Mouse (Mus musculus) liver, embryonic 15.5 days (tissue): Measurements from ENCODE around the gene Mavs. TPM values are rescaled to one million over a fixed set of nuclear protein-coding genes. Genes with fewer than 3 reads are reported as not detected.

ENCODE experiments used
- ATAC-seq: fragments of 200-750 bp; cut with Nextera tagmentation; 2 replicates; pipeline ENCODE4 v1.8.0; 2017; ENCODE audit warnings: moderate number of reproducible peaks, mild to moderate bottlenecking, moderate library complexity; ENCODE audit not compliant: insufficient read depth
- H3K27ac ChIP-seq: fragments of 300-500 bp; sonication (generic); replicated peaks from 2 replicates; pipeline ENCODE4 v1.5.1; 2015; ENCODE audit warnings: mild to moderate bottlenecking, inconsistent platforms
- H3K27me3 ChIP-seq: fragments of 300-500 bp; sonication (generic); 2 replicates; pipeline ENCODE4 v1.6.1; 2015; ENCODE audit warnings: mild to moderate bottlenecking, inconsistent platforms
- H3K36me3 ChIP-seq: fragments of 300-500 bp; sonication (generic); replicated peaks from 2 replicates; pipeline ENCODE4 v1.6.1; 2015; ENCODE audit warnings: moderate library complexity, mild to moderate bottlenecking, inconsistent platforms
- H3K4me1 ChIP-seq: fragments of 300-500 bp; sonication (generic); replicated peaks from 2 replicates; pipeline ENCODE4 v1.6.1; 2015; ENCODE audit warnings: inconsistent platforms
- H3K4me2 ChIP-seq: fragments of 300-500 bp; sonication (generic); 2 replicates; pipeline ENCODE4 v1.6.1; 2015; ENCODE audit warnings: moderate library complexity, mild to moderate bottlenecking, inconsistent platforms
- H3K4me3 ChIP-seq: fragments of 300-500 bp; sonication (generic); replicated peaks from 2 replicates; pipeline ENCODE4 v1.5.1; 2015; ENCODE audit warnings: mild to moderate bottlenecking, inconsistent platforms
- H3K9ac ChIP-seq: fragments of 300-500 bp; sonication (generic); 2 replicates; pipeline ENCODE4 v1.6.1; 2015; ENCODE audit warnings: moderate library complexity, mild to moderate bottlenecking, inconsistent platforms
- H3K9me3 ChIP-seq: fragments of 300-500 bp; sonication (generic); replicated peaks from 2 replicates; pipeline ENCODE4 v1.6.1; 2016; ENCODE audit warnings: inconsistent platforms
- WGBS: fragments of 180-500 bp; shearing (Covaris S2); methylation state at CpG from one replicate; pipeline ENCODE4 v1.1.7; 2015; ENCODE audit warnings: mixed read lengths; ENCODE audit not compliant: insufficient replicate concordance; 5-methylcytosine and 5-hydroxymethylcytosine counted together
- polyA plus RNA-seq: library from polyadenylated mRNA; unstranded; fragments of >200 nt; fragmentation: Nextera tagmentation; extraction: Ambion mirVana; gene quantifications from 2 replicates; pipeline ENCODE4 v1.2.1, GENCODE M21; 2015

Gene Mavs
- polyA plus RNA-seq, 1 experiment from 2014 or later: 29.8 TPM

DNA sequence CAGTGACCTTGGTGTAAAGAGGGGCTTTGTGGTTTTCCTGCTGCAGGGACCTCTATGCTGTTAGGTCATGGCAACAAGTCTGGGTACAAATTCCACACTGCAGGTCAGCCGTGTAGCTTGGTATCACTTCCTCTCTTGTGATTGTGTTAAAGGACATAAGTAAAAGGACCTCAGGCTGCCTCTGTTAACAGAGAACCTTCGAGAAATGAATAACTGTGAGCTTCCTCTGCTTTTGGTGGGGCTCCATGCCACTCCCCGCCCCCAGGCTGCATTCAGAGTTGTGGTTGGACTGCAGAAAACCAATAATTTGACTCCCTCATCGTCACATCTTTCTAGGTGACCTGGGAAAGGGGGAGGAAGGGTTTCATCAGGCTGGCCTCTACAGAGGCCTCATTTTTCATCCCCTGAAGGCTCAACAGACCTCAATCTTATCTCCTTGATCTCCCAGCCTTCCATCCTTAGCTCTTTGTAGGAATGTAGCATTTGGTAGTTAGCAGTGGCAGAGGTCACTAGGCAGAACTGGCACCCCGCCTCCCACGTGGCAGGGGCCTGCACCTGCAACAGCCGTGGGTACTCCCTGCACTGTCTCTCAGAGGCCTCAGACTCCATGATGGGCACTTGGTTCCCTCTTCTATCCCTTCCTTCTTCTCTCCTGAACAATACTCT, 1.2 kb downstream of the Mavs start:
- Histone ChIP-seq H3K4me2 (peak overlapping the region; percentile 85), H3K36me3 (peaks cover 44% of the 10 kb centered on the region), H3K9me3 (no peaks in the 10 kb centered on the region), H3K9ac (peak overlapping the region; percentile 89), H3K27me3 (no peaks in the 10 kb centered on the region), H3K4me3 (peak overlapping the region; percentile 76), H3K4me1 (peaks cover 68% of the 10 kb centered on the region), H3K27ac (peak overlapping the region; percentile 96)
- ATAC-seq: no peak
- WGBS: 34% methylated on average over 7 of the region's 7 CpGs

- no peak overlapping the region for H3K4me2 ChIP-seq
- H3K27me3 ChIP-seq: no peaks in the 10 kb centered on the region
- peaks cover 96% of the 10 kb centered on the region for H3K36me3 ChIP-seq
- H3K4me1 ChIP-seq: peaks cover 52% of the 10 kb centered on the region
- H3K4me3 ChIP-seq: no peak overlapping the region
- H3K9me3 ChIP-seq: no peaks in the 10 kb centered on the region
- H3K27ac ChIP-seq: peak overlapping the region; percentile 38; the same call in 1 of the 2 replicates
- no peak overlapping the region for H3K9ac ChIP-seq
- no peak for ATAC-seq
Measured at GRCm38 (mm10) chr2:131242180-131242579, 8.3 kb downstream of the Mavs start.

GRCm38 (mm10) chr2:131242929-131243328, 9.1 kb downstream of the Mavs start:
- H3K36me3 ChIP-seq: peaks cover 96% of the 10 kb centered on the region
- no peaks in the 10 kb centered on the region for H3K27me3 ChIP-seq
- H3K4me3 ChIP-seq: no peak overlapping the region
- no peak overlapping the region for H3K4me2 ChIP-seq
- no peak overlapping the region for H3K9ac ChIP-seq
- WGBS: 28% methylated on average over 7 of the region's 7 CpGs
- peak overlapping the region; percentile 3 for H3K27ac ChIP-seq
- H3K9me3 ChIP-seq: no peaks in the 10 kb centered on the region
- H3K4me1 ChIP-seq: peaks cover 52% of the 10 kb centered on the region
- peak; percentile 30; the same call in 1 of the 2 replicates for ATAC-seq

- Histone ChIP-seq H3K4me3 (peak overlapping the region; percentile 9; the same call in 1 of the 2 replicates), H3K27me3 (no peaks in the 10 kb centered on the region), H3K36me3 (peaks cover 8% of the 10 kb centered on the region; the same call in 1 of the 2 replicates), H3K27ac (peak overlapping the region; percentile 70), H3K4me1 (peaks cover 66% of the 10 kb centered on the region), H3K9me3 (no peaks in the 10 kb centered on the region), H3K9ac (no peak overlapping the region), H3K4me2 (peak overlapping the region; percentile 36)
- 4% methylated on average over 7 of the region's 7 CpGs for WGBS
- peak; percentile 89 for ATAC-seq
Measured at GRCm38 (mm10) chr2:131253681-131254328, 19.9 kb downstream of the Mavs start.

- peaks cover 3% of the 10 kb centered on the region; the same call in 1 of the 2 replicates for H3K36me3 ChIP-seq
- H3K4me2 ChIP-seq: peak overlapping the region; percentile 36
- H3K4me1 ChIP-seq: peaks cover 66% of the 10 kb centered on the region
- no peaks in the 10 kb centered on the region for H3K9me3 ChIP-seq
- peak overlapping the region; percentile 9; the same call in 1 of the 2 replicates for H3K4me3 ChIP-seq
- ATAC-seq: no peak
- no peak overlapping the region for H3K9ac ChIP-seq
- peak overlapping the region; percentile 70 for H3K27ac ChIP-seq
- H3K27me3 ChIP-seq: no peaks in the 10 kb centered on the region
- WGBS: 49% methylated on average over 2 of the region's 2 CpGs
Measured at GRCm38 (mm10) chr2:131254329-131254713, 20.5 kb downstream of the Mavs start.

- Histone ChIP-seq H3K9me3 (no peaks in the 10 kb centered on the region), H3K9ac (no peak overlapping the region), H3K36me3 (no peaks in the 10 kb centered on the region), H3K27me3 (no peaks in the 10 kb centered on the region), H3K4me3 (no peak overlapping the region), H3K27ac (no peak overlapping the region), H3K4me1 (peaks cover 78% of the 10 kb centered on the region), H3K4me2 (no peak overlapping the region)
- WGBS: 50% methylated on average over 3 of the region's 3 CpGs
- no peak for ATAC-seq
Measured at GRCm38 (mm10) chr2:131255738-131256137, 21.9 kb downstream of the Mavs start.

GRCm38 (mm10) chr2:131258693-131259092, 24.8 kb downstream of the Mavs start:
- no peak overlapping the region for H3K4me2 ChIP-seq
- no peak overlapping the region for H3K4me3 ChIP-seq
- no peaks in the 10 kb centered on the region for H3K27me3 ChIP-seq
- no peak overlapping the region for H3K9ac ChIP-seq
- peaks cover 80% of the 10 kb centered on the region for H3K4me1 ChIP-seq
- ATAC-seq: no peak
- H3K36me3 ChIP-seq: no peaks in the 10 kb centered on the region
- 0 out of 2 replicates have a peak overlapping the region, but pooled peaks have one; percentile 35 for H3K27ac ChIP-seq
- H3K9me3 ChIP-seq: no peaks in the 10 kb centered on the region
- WGBS: 64% methylated on average over 8 of the region's 8 CpGs

DNA sequence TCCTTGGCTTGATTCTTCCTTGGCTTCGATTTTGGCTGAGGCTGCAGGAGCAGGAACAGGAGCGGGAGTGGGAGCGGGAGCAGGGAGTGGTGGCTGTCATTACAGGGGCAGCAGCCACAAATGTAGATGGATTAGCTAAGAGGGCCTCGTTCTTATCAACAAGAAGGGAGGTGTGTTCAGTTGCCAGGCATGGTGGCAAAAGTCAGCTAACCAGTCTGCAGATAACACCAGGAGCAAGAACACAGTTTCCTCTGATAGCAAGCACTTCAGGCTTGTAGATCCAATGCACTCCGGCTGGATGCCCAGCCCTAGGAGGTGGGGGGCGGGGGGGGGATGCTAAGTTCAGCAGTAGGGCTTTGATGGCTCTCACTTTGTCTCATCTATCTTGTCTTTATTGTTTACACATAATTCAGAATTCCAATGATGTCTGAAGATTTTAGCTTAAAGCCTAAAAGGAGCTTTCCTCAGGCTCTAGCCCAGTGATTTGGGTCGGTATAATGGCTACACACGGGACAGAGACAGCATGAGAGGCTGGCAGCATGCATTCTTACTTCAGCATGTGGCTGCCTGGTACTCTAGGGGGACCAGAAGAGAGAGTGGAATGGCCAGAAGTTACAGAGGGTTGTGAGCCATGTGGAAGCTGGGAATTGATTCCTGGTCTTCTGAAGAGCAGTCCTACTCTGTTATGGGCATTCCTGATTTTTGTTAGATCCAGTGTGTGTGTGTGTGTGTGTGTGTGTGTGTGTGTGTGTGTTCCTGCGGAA, 26.9 kb downstream of the Mavs start:
- Histone ChIP-seq H3K9me3 (no peaks in the 10 kb centered on the region), H3K36me3 (peaks cover 11% of the 10 kb centered on the region; the same call in 1 of the 2 replicates), H3K27me3 (no peaks in the 10 kb centered on the region), H3K4me2 (peak overlapping the region; percentile 87), H3K4me3 (peak overlapping the region; percentile 87), H3K9ac (peak overlapping the region; percentile 96; the same call in 1 of the 2 replicates), H3K27ac (peak overlapping the region; percentile 100), H3K4me1 (peaks cover 78% of the 10 kb centered on the region)
- ATAC-seq: peak; percentile 33
- 20% methylated on average over 9 of the region's 9 CpGs for WGBS

DNA sequence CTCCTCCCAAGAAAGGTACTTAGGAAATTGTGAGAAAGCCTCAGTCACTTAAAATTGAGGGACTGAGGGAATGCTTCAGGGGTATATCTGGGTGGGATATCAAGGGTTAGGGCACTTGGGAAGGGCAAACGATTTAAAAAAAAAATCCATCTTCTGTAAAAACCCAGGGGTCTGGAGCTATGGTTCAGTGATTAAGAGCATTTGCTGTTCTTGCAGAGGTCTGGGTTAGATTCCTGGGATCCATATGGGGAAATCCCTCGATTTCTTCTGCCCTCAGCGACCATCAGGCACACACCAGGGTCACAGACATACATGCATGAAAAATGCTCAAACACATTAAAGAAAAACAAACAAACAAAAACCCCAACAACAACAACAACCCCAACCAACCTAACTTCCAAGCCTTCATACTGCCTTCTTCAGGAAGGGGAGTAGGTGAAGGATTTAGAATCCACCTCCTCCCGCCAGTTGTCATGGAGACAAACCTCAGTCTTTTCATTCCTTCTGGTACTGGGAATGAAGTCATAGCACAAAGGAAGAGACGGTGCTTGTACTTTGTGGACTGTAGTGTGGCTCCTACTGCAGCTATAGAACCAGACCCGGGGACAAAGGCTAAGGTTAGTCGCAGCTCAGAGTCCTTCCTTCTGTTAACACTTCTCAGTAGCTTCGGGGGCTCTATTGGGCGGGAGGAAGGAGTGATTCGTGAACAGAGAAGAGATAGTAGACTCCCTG, 27.8 kb downstream of the Mavs start:
- ATAC-seq: peak; percentile 22
- H3K4me1 ChIP-seq: peaks cover 79% of the 10 kb centered on the region
- WGBS: 9% methylated on average over 10 of the region's 10 CpGs

GRCm38 (mm10) chr2:131262213-131262672, 28.4 kb downstream of the Mavs start, which contains the start of gene Pank2:
Pank2 (plus strand) TSS chr2:131262495.
- Histone ChIP-seq H3K27ac (peak within 1 kb of the TSS; percentile 100), H3K36me3 (peaks cover 11% of the 10 kb centered on the region; the same call in 1 of the 2 replicates), H3K4me3 (peak within 1 kb of the TSS; percentile 87), H3K4me2 (peak within 1 kb of the TSS; percentile 87), H3K9ac (peak within 1 kb of the TSS; percentile 96), H3K27me3 (no peaks in the 10 kb centered on the region), H3K4me1 (peaks cover 78% of the 10 kb centered on the region), H3K9me3 (no peaks in the 10 kb centered on the region)
- under 1% methylated on average over 49 of the region's 49 CpGs for WGBS
- peak; percentile 93 for ATAC-seq

More for the DNA sequence above, 27.8 kb downstream of the Mavs start:
- H3K9me3 ChIP-seq: no peaks in the 10 kb centered on the region
- no peaks in the 10 kb centered on the region for H3K27me3 ChIP-seq
- H3K9ac ChIP-seq: peak overlapping the region; percentile 96
- peak overlapping the region; percentile 87 for H3K4me2 ChIP-seq
- H3K36me3 ChIP-seq: peaks cover 11% of the 10 kb centered on the region; the same call in 1 of the 2 replicates
- H3K4me3 ChIP-seq: peak overlapping the region; percentile 87
- H3K27ac ChIP-seq: peak overlapping the region; percentile 100
